Mouse (Mus musculus) myocyte (in vitro differentiated cells): Measurements from ENCODE around the gene Nrp1.

Experiments
- MAX ChIP-seq: IDR thresholded peaks from one replicate; pipeline ENCODE4 v1.6.1; 2011; ENCODE audit warnings: low read depth, mild to moderate bottlenecking, control low read depth
- MYOD1 ChIP-seq, 3 experiments: IDR thresholded peaks; one replicate each; pipeline ENCODE4 v1.6.1; 2011; ENCODE audit warnings: control low read depth in 2 of 3, low read depth in 2 of 3, mild to moderate bottlenecking in 2 of 3, moderate library complexity in 1 of 3; ENCODE audit not compliant: insufficient read length in 2 of 3, control insufficient read depth in 1 of 3
- POLR2A ChIP-seq: IDR thresholded peaks from one replicate; pipeline ENCODE4 v1.6.1; 2011; ENCODE audit warnings: low read depth, mild to moderate bottlenecking, control low read depth, moderate library complexity; ENCODE audit not compliant: insufficient read length
- POLR2AphosphoS2 ChIP-seq: IDR thresholded peaks from one replicate; pipeline ENCODE4 v1.6.1; 2011; ENCODE audit warnings: low read depth, control low read depth; ENCODE audit not compliant: insufficient read length
- REST ChIP-seq: IDR thresholded peaks from one replicate; pipeline ENCODE4 v1.6.1; 2011; ENCODE audit warnings: mild to moderate bottlenecking, control low read depth, moderate library complexity; ENCODE audit not compliant: insufficient read depth, insufficient read length
- SRF ChIP-seq: IDR thresholded peaks from one replicate; pipeline ENCODE4 v1.6.1; 2011; ENCODE audit warnings: low read depth; ENCODE audit not compliant: control insufficient read depth, insufficient read length
- TCF12 ChIP-seq: IDR thresholded peaks from one replicate; pipeline ENCODE4 v1.6.1; 2011; ENCODE audit warnings: mild to moderate bottlenecking, control low read depth; ENCODE audit not compliant: poor library complexity, insufficient read depth, severe bottlenecking
- USF1 ChIP-seq: IDR thresholded peaks from one replicate; pipeline ENCODE4 v1.6.1; 2011; ENCODE audit warnings: low read depth, mild to moderate bottlenecking, control low read depth, moderate library complexity

GRCm38 (mm10) chr8:128486043-128486442 lies 127.6 kb downstream of the Nrp1 start:
- TF ChIP-seq POLR2A: no peak
- TF ChIP-seq POLR2AphosphoS2: no peak
- TF ChIP-seq USF1: no peak
- no peak for TF ChIP-seq MYOD1 (IDR thresholded peaks at IDR 0.05; ENCODE audit: control insufficient read depth in 1 of 3, insufficient read length in 2 of 3, low read depth in 2 of 3)
- no peak for TF ChIP-seq MAX
- TF ChIP-seq TCF12: no peak
- no peak for TF ChIP-seq REST
- no peak for TF ChIP-seq SRF
